Mouse (Mus musculus) midbrain, embryonic 11.5 days (tissue): ENCODE measurements at regions not wholly inside any gene's neighbourhood (a gene's known extent, or its start where the extent isn't known, plus 50 kb on each side); places are given as distances from the start of the nearest gene placed in this dataset.

ENCODE experiments used
- ATAC-seq: fragments of 200-750 bp; cut with Nextera tagmentation; 2 replicates; pipeline ENCODE4 v1.8.0; 2017; ENCODE audit warnings: moderate TSS enrichment, moderate library complexity; ENCODE audit not compliant: low FRiP score
- DNase-seq: peaks from one replicate; pipeline ENCODE4 v3.0.0; 2015; ENCODE audit warnings: low spot score; ENCODE audit errors: missing footprints
- H3K27ac ChIP-seq: fragments of 300-500 bp; sonication (generic); 2 replicates; pipeline ENCODE4 v1.5.1; 2014; ENCODE audit warnings: low read depth, low read length
- H3K27me3 ChIP-seq: fragments of 300-500 bp; sonication (generic); 2 replicates; pipeline ENCODE4 v1.6.1; 2014; ENCODE audit warnings: mild to moderate bottlenecking, low read length, moderate library complexity, mixed read lengths; ENCODE audit not compliant: control insufficient read depth, insufficient read depth
- H3K36me3 ChIP-seq: fragments of 300-500 bp; sonication (generic); 2 replicates; pipeline ENCODE4 v1.6.1; 2014; ENCODE audit warnings: mild to moderate bottlenecking, low read length, moderate library complexity, mixed read lengths; ENCODE audit not compliant: control insufficient read depth, insufficient read depth
- H3K4me1 ChIP-seq: fragments of 300-500 bp; sonication (generic); 2 replicates; pipeline ENCODE4 v1.6.1; 2014; ENCODE audit warnings: low read length; ENCODE audit not compliant: control insufficient read depth, insufficient read depth
- H3K4me2 ChIP-seq: fragments of 300-500 bp; sonication (generic); 2 replicates; pipeline ENCODE4 v1.6.1; 2014; ENCODE audit warnings: mild to moderate bottlenecking, moderate library complexity
- H3K4me3 ChIP-seq: fragments of 300-500 bp; sonication (generic); 2 replicates; pipeline ENCODE4 v1.5.1; 2014; ENCODE audit warnings: low read depth, low read length
- H3K9ac ChIP-seq: fragments of 300-500 bp; sonication (generic); 2 replicates; pipeline ENCODE4 v1.6.1; 2014; ENCODE audit warnings: low read length
- H3K9me3 ChIP-seq: fragments of 300-500 bp; sonication (generic); 2 replicates; pipeline ENCODE4 v1.6.1; 2016; ENCODE audit warnings: low read length; ENCODE audit not compliant: control insufficient read depth
- WGBS: fragments of 180-500 bp; shearing (Covaris S2); extraction: QIAGEN DNeasy Blood & Tissue Kit; methylation state at CpG from one replicate; pipeline ENCODE4 v1.1.7; 2014; 5-methylcytosine and 5-hydroxymethylcytosine counted together

DNA sequence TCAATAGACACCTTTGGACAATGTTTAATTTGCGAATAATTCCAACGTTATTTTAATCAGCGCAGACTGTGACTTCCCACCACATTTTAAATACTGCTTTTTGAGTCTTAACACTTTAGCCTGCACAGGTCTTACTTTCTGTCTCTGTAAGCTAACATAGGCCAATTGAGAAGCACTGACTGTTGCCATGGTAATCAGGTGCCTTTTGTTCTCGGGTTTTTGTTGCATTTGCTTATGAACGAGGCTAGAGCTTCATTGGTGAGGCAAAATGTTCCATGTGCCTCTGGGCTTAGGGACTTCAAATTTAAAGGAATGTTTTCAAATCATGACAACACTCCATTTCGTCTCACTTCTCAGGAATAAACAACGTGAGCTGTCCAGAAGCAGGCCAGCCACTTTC is 269.7 kb downstream of the Pdcd6ip start:
- Histone ChIP-seq H3K4me1 (no peaks in the 10 kb centered on the region), H3K36me3 (no peaks in the 10 kb centered on the region), H3K9me3 (no peaks in the 10 kb centered on the region), H3K4me3 (no peak overlapping the region), H3K9ac (no peak overlapping the region), H3K27me3 (no peaks in the 10 kb centered on the region), H3K4me2 (no peak overlapping the region), H3K27ac (no peak overlapping the region)
- ATAC-seq = no peak
- 70% methylated on average over 7 of the region's 7 CpGs for WGBS
- peak; percentile 61 for DNase-seq

- Histone ChIP-seq H3K9ac (no peak overlapping the region), H3K4me2 (no peak overlapping the region), H3K4me1 (no peaks in the 10 kb centered on the region), H3K4me3 (no peak overlapping the region), H3K27ac (no peak overlapping the region), H3K9me3 (no peaks in the 10 kb centered on the region), H3K36me3 (no peaks in the 10 kb centered on the region), H3K27me3 (no peaks in the 10 kb centered on the region)
- ATAC-seq (no peak), DNase-seq (peak; percentile 66)
Observed at GRCm38 (mm10) chr9:113435921-113436320, 272.1 kb downstream of the Pdcd6ip start.

DNA sequence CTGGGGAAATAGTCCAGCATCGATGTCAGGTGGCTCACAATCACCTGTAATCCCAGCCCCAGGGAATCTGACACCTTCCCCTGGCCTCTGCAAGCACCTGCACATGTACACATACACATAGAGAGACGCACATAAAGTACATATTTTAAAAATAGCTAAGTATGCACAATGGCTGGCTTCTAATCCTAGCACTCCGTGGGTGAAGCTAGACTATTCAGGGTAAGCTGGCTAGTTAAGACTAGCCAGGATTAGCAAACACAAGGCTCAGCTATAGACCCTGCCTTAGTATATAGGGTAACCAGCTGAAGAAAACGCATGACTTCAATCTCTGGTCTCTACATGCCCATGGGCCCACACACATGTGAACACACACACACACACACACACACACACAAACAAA is 274.6 kb downstream of the Pdcd6ip start:
- Histone ChIP-seq H3K4me3 (no peak overlapping the region), H3K9ac (no peak overlapping the region), H3K9me3 (no peaks in the 10 kb centered on the region), H3K27ac (no peak overlapping the region), H3K4me2 (no peak overlapping the region), H3K4me1 (no peaks in the 10 kb centered on the region), H3K36me3 (no peaks in the 10 kb centered on the region), H3K27me3 (no peaks in the 10 kb centered on the region)
- ATAC-seq = no peak
- peak; percentile 8 for DNase-seq
- WGBS = 87% methylated on average over 4 of the region's 4 CpGs

GRCm38 (mm10) chr9:113432601-113433179 is 275.4 kb downstream of the Pdcd6ip start:
- H3K27me3 ChIP-seq = no peaks in the 10 kb centered on the region
- H3K27ac ChIP-seq = no peak overlapping the region
- DNase-seq (peak; percentile 51), ATAC-seq (no peak)
- H3K36me3 ChIP-seq = no peaks in the 10 kb centered on the region
- H3K9ac ChIP-seq = no peak overlapping the region
- H3K9me3 ChIP-seq = no peaks in the 10 kb centered on the region
- H3K4me2 ChIP-seq = no peak overlapping the region
- 89% methylated on average over 9 of the region's 9 CpGs for WGBS
- H3K4me3 ChIP-seq = no peak overlapping the region
- H3K4me1 ChIP-seq = no peaks in the 10 kb centered on the region

- no peak overlapping the region for H3K27ac ChIP-seq
- DNase-seq (peak; percentile 44), ATAC-seq (no peak)
- no peaks in the 10 kb centered on the region for H3K27me3 ChIP-seq
- no peaks in the 10 kb centered on the region for H3K36me3 ChIP-seq
- H3K4me2 ChIP-seq = no peak overlapping the region
- WGBS = 91% methylated on average over 4 of the region's 4 CpGs
- H3K9me3 ChIP-seq = no peaks in the 10 kb centered on the region
- no peak overlapping the region for H3K9ac ChIP-seq
- no peak overlapping the region for H3K4me3 ChIP-seq
- H3K4me1 ChIP-seq = no peaks in the 10 kb centered on the region
Observed at GRCm38 (mm10) chr9:113430411-113430810, 277.6 kb downstream of the Pdcd6ip start.

GRCm38 (mm10) chr9:113427281-113427680 is 280.8 kb downstream of the Pdcd6ip start:
- Histone ChIP-seq H3K9me3 (no peaks in the 10 kb centered on the region), H3K9ac (no peak overlapping the region), H3K4me1 (no peaks in the 10 kb centered on the region), H3K4me2 (no peak overlapping the region), H3K4me3 (no peak overlapping the region), H3K27me3 (no peaks in the 10 kb centered on the region), H3K36me3 (no peaks in the 10 kb centered on the region), H3K27ac (no peak overlapping the region)
- ATAC-seq (no peak), DNase-seq (peak; percentile 75)
- WGBS = 86% methylated on average over 4 of the region's 4 CpGs

GRCm38 (mm10) chr9:113426324-113426723 is 281.7 kb downstream of the Pdcd6ip start:
- Histone ChIP-seq H3K4me1 (no peaks in the 10 kb centered on the region), H3K27ac (no peak overlapping the region), H3K36me3 (no peaks in the 10 kb centered on the region), H3K9ac (no peak overlapping the region), H3K27me3 (no peaks in the 10 kb centered on the region), H3K9me3 (no peaks in the 10 kb centered on the region), H3K4me2 (no peak overlapping the region), H3K4me3 (no peak overlapping the region)
- DNase-seq (peak; percentile 60), ATAC-seq (no peak)
- WGBS = 94% methylated on average over 15 of the region's 15 CpGs

DNA sequence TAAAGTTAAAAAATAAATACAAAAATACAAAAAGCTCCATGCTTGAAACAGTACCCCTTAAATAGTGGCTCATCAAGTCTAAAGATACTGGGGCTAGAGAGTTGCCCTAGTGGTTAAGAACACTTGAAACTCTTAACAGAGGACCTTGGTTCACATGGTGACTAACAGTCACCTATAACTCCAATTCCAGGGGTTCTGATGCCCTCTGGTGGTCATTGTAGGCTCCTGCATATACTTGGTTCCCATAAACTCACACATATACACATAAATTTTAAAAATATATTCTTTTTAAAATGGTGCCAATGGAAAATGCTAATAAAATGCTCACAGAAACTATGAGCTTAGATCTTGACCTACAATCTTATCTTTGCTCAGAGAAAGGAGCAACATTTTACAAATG is 286.4 kb downstream of the Pdcd6ip start:
- ATAC-seq (no peak), DNase-seq (peak; percentile 82)
- Histone ChIP-seq H3K9me3 (no peaks in the 10 kb centered on the region), H3K4me1 (no peaks in the 10 kb centered on the region), H3K4me2 (no peak overlapping the region), H3K9ac (no peak overlapping the region), H3K27ac (no peak overlapping the region), H3K4me3 (no peak overlapping the region), H3K27me3 (no peaks in the 10 kb centered on the region), H3K36me3 (no peaks in the 10 kb centered on the region)

- Histone ChIP-seq H3K36me3 (no peaks in the 10 kb centered on the region), H3K27ac (no peak overlapping the region), H3K9ac (no peak overlapping the region), H3K27me3 (no peaks in the 10 kb centered on the region), H3K4me3 (no peak overlapping the region), H3K4me2 (no peak overlapping the region), H3K9me3 (no peaks in the 10 kb centered on the region), H3K4me1 (no peaks in the 10 kb centered on the region; the same call in 1 of the 2 replicates)
- no peak for ATAC-seq
- 93% methylated on average over 7 of the region's 7 CpGs for WGBS
- peak; percentile 54 for DNase-seq
Observed at GRCm38 (mm10) chr9:113421121-113421520, 286.9 kb downstream of the Pdcd6ip start.

GRCm38 (mm10) chr9:113419801-113420200 is 288.3 kb downstream of the Pdcd6ip start:
- no peak overlapping the region for H3K27ac ChIP-seq

More at GRCm38 (mm10) chr9:113419801-113420200, 288.3 kb downstream of the Pdcd6ip start:
- DNase-seq = peak; percentile 77
- H3K4me3 ChIP-seq = no peak overlapping the region
- WGBS = 87% methylated on average over 1 of the region's 1 CpGs
- no peaks in the 10 kb centered on the region for H3K9me3 ChIP-seq
- no peaks in the 10 kb centered on the region for H3K36me3 ChIP-seq
- ATAC-seq = no peak
- peaks cover 8% of the 10 kb centered on the region for H3K4me1 ChIP-seq
- no peak overlapping the region for H3K9ac ChIP-seq
- H3K27me3 ChIP-seq = no peaks in the 10 kb centered on the region
- no peak overlapping the region for H3K4me2 ChIP-seq
